Mouse (Mus musculus): ENCODE results near the gene Kif26b. TPM values are rescaled to one million over a fixed set of nuclear protein-coding genes. Genes with fewer than 3 reads are reported as not detected.

Kif26b gene
- total RNA-seq, 2 experiments from 2014 or later, result 22.6 to 26.2 TPM

DNA sequence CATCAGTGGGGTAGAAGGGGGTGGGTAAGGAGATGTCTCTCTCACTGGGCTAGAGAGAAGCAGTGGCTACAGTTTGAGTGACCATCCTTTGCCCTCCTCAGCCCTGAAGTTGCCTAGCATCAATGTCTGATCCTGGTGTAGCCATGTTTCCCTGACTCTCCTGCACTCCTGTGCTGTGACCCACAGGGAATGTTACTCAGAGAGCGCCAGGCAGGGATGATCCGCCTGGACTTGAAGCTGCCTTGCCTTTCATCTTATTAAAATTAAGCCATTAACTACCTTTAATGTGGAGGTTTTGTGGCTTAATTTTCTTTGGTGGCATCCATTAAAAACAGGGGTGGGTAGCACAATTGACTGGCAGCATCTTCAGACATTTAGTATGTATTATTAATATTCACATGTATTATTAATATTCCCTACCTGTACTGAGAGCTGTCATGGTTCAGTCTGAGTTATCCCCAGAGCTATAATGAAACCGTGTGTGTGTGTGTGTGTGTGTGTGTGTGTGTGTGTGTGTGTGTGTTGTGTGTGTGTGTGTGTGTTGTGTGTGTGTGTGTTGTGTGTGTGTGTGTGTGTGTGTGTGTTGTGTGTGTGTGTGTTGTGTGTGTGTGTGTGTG lies 233.3 kb downstream of the Kif26b start:
- no peak for DNase-seq (ENCODE audit: extremely low spot score in 1 of 2, low spot score in 1 of 2)

DNA sequence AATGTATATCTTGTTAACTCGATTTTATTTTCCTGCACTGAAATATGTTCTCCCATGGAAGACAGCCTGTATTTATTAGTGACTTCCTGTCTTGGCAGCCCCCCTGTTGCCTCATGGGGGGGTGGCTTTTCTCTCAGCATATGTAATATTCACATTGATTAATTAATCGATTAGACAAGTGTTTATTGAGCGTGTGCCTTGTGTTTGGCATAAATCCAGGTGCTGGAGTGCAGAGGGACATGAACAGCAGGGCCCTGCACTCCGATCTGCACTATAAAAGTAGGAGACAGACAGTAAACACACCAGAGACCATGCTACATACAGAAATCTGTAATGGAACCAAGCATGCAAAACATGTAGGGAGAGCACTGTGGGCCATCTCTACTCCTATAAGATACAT lies 236.0 kb downstream of the Kif26b start:
- DNase-seq (ENCODE audit: extremely low spot score in 1 of 2, low spot score in 1 of 2), result no peak

DNA sequence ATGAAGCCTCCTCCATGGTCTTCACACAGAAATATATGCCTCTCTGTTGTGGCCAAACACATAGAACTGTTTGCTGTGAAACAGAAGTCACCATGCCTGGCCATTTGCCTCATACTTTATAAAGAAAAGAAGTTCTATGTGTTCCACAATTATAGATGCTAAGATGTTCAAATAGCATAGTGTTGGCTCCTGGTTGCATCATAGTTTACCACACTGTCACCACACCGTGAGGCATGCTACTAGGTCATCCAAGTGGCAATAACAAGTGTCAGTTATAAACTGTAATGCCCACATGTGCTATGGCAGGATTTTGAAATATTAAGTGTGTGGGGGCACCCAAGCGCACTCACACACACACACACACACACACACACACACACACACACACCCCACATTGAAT lies 236.7 kb downstream of the Kif26b start:
- DNase-seq (ENCODE audit: extremely low spot score in 1 of 2, low spot score in 1 of 2), result no peak

DNA sequence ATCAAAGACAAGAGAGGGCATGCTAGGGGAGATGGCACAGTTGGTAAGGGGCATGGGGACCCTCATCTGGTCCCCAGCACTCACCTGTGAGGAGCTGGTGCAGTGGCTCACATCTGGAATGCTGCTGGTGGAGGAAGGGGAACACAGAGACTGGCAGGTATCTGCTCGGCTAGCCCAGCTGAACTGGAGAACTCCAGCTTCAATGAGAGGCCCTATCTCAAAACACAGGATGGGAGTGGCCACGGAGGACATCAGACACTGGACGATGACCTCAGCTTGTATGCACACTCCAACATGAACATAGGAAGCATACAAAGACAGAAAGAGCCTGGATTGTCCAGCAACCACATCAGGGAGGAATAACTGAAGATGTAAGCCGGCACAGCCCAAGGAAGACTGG lies 240.1 kb downstream of the Kif26b start:
- DNase-seq (ENCODE audit: extremely low spot score in 1 of 2, low spot score in 1 of 2), result no peak

DNA sequence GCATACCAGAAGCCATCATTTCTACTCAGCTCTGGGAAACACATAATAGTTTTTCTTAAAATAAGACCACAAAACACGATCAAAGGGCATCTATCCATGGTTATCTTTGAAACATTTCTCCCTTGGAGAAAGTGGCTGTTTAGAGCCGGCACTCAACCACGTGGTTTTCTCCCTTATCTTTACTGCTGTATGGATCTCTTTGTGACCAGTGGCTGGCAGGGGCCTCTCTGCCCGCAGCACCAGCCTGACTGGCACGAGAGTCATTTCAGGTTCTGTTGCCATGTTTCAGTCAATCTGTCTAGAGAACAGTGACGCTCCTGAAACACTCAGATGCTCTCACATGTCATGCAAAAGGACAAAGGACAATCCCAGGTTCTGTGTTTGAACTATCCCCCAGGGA lies 241.1 kb downstream of the Kif26b start:
- no peak for DNase-seq (ENCODE audit: extremely low spot score in 1 of 2, low spot score in 1 of 2)

DNA sequence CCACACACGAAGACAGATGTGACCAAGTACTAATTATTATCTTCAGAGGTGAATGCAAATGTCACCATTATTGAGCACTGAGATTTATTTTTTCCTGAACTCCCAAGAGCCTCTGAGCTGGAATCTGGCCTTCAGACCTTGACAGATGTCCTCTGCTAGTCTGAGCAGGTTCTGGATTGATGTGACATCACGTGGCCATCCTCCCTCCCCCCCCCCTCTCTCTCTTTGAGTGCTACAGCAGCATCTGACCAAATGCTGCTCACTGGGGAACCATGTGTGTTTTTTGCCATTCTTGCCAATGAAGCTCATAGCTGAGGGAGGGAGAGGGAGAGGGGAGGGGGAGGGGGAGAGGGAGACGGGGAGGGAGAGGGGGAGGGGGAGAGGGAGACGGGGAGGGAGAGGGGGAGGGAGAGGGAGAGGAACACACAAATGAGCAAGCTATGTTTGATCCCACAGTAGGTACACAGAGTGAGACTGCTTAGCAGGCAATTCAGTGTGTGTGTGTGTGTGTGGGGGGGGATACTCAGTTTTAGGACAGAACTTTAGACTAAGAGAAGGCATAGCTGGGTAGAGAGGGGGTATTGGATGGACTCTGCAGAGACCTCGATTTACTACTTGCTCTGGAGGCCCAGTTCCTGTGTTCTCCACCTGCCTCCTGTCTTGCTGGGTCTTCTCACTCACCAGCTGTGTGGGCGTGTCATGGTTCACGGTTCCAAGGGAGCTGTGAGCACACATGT lies 241.9 kb downstream of the Kif26b start:
- DNase-seq (ENCODE audit: extremely low spot score in 1 of 2, low spot score in 1 of 2), result no peak

DNA sequence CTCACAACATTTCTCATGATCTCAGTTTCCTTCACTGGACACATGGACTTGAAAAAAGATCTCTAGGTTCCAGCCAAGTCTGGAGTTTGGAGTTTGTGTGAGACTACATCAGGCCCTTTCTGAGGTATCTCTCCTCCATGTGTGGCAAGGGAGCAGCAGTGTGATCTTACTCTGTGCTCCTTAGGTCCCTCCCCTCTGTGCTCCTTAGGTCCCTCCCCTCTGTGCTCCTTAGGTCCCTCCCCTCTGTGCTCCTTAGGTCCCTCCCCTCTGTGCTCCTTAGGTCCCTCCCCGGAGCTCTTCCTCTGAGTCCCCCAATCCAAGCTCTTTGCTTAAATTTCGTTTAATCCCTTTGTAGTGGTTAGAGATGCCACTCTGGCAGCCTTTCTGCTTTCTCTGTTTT lies 250.8 kb downstream of the Kif26b start:
- DNase-seq (ENCODE audit: extremely low spot score in 1 of 2, low spot score in 1 of 2), result no peak

DNA sequence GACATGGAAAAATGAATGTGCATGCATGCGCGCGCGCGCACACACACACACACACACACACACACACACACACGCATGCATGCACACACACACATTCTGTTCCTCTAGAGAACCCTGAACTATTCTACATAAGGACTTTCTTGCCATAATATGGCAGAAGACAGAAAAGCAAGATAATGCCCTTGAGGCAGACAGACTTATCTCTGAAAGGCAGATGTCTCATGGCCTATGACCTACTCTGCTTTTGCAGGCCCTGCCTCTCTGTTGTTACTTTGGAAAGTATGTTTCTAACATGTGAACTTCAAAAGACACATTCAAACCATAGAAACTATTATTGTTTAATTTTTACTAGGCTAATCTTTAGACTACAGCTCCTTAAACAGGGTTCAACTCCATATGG lies 255.1 kb downstream of the Kif26b start:
- no peak for DNase-seq (ENCODE audit: extremely low spot score in 1 of 2, low spot score in 1 of 2)

DNA sequence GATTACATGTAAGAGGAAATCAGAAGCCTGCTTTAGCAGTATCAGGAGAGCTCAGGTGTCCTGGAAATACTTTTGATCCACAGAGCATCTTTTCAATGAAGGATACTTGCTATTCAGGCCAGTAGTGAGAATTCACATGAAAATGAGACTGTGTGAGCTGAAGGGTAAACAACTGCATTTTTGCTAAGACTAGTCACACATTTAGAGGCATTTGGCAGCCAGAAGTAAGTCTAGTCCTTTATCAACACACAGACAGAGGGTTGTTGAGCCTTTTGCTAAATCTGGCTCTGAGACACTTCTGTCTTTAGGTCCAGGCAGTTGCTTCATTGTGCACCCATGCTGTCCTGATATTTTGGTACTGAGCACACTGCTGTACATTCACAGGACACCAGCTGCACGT lies 262.3 kb downstream of the Kif26b start:
- DNase-seq (ENCODE audit: extremely low spot score in 1 of 2, low spot score in 1 of 2), result no peak

DNA sequence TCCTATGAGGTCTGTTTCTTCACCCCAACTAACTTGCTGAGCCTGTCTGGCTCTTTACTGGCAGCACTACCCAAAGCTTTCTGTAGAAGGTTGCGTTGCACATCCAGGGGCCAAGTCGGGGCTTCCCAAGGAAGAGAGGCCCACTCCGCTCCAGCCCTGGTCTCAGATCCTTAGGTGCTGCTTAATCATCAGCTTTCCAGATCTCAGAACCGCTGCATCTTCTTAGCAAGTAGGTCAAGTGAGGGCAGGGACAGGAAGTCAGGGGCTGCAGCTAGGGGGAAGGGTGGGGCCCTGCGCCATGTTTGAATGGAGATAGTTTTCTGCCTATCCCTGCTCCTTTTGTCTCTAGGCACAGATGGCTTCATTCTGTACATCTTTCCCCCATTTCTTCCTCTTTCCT lies 263.8 kb downstream of the Kif26b start:
- DNase-seq (ENCODE audit: extremely low spot score in 1 of 2, low spot score in 1 of 2), result no peak

DNA sequence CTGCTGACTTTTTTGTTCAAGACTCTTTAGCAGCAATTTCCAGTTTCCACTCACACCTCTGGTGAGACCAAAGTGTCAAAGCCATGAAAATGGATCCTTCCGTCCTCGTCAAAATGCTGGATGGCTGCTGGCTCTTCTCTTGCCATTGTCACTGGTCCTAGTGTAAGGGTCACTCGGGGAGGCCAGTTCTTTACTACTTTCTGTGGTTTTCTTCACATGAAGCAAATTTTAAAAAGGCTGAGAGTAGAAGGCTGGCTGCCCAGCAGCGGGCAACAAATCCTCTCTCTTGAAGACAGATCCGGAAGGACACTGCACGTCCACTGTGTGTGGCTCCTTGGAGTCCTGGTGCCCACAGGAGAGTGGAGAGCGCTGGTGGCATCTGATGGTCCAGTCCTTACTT lies 265.9 kb downstream of the Kif26b start:
- DNase-seq (ENCODE audit: extremely low spot score in 1 of 2, low spot score in 1 of 2), result no peak

DNA sequence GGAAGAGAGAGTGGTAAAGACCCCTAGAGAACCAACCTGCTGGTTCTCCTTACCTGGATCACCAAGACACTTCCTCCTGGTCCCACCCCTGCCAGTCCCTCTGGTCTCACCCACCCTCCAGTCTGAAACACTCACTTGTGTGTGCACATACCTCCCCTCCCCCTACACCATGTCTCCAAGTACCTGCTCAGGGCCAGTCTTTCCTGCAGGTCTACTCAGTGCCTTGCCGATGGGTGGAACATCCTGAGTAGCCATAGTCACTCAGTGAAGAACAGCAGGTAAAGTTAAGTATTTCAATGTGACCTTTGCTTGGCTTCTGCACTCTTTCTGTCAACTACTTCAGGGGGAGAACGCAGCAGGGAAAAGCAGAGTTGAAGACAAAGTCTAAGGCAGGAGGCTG lies 268.5 kb downstream of the Kif26b start:
- no peak for DNase-seq (ENCODE audit: extremely low spot score in 1 of 2, low spot score in 1 of 2)

DNA sequence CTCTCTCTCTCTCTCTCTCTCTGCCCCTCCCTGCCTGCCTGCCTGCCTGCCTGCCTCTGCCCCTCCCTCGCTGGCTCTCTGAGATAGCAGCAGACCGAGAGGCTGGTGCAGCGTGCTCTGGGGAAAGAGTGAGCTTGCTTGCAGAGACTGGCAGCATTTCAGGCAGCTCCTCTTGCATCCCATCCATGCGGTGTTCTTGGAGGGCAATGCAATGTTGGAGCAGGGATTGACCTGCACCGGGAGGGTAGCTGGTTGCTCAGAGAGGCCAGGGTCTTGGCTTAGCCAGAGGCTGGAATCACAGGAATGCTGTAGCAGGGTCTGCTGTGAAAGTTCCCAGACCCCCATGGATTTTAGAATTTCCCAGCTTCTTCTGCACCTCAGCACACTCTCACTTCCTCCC lies 269.4 kb downstream of the Kif26b start:
- DNase-seq (ENCODE audit: extremely low spot score in 1 of 2, low spot score in 1 of 2), result peak; percentile 31 to 51

DNA sequence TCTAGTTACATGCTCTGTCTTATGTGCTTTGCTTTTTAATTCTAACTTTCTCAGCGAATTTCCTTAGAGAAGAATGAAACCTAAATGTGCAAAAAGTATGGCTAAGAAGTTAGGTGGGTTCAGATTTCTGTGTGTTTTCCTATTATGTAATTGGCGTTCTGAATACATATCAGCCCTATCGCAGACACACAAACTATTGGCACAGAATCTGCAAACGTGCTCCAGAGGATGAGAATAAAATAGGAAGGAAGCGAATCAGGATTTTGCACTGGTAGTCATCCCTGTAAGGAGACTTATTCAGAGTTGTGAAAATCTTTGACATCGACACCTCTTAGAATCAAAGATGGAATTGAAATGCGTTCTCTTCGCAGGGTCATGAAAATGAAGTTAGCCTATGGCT lies 270.0 kb downstream of the Kif26b start:
- DNase-seq (ENCODE audit: extremely low spot score in 1 of 2, low spot score in 1 of 2), result no peak

DNA sequence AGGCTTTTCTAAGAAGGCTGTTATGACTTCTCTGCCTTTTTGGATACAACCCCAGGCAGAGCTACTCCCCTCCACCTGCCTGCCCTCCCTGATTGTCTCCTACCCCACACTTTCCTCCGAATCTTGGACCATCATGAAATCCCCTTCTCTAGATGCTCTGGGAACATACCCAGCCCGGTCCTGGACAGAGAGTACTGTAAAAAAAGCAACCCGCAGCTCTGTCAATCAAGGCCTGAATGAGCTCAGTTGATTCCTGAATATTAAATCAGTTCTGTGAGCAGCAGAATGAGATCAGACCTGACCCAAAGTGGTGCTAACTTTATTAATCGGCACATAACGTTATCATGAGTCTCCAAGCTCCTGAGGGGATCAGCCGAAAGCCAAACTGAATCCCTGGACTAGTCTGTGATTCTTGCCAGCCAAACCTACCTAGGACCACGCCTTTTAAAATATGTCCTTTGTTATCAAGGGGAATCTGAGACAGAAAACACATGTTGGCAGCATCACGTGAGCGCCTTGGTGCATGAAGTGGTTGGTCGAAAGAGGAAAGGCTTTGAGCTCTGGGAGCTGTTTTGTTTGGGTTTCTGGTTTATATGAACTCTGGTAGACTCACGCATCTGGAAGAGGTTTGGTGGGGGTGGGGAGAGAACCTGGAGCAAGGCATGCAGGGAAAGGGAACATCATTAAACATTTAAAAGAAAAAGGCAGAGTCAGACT lies 271.1 kb downstream of the Kif26b start:
- DNase-seq (ENCODE audit: extremely low spot score in 1 of 2, low spot score in 1 of 2), result no peak

DNA sequence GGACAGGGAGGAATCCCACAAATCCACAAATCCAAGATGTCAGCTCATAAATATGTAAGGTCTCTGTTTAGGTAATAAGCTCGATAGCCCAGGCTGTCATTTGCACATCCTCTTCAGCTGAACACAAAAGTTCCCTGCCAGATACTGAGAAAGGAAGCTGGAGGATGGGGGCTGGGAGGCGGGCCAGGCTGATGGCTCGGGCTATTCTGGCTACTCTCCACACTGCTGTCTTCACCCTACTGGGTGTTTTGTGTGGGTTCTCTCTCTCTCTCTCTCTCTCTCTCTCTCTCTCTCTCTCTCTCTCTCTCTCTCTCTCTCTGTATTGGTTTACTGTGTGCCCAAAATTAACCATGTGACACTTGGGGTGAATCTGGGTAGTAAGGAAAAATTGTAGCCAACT lies 274.2 kb downstream of the Kif26b start:
- DNase-seq (ENCODE audit: extremely low spot score in 1 of 2, low spot score in 1 of 2), result no peak

DNA sequence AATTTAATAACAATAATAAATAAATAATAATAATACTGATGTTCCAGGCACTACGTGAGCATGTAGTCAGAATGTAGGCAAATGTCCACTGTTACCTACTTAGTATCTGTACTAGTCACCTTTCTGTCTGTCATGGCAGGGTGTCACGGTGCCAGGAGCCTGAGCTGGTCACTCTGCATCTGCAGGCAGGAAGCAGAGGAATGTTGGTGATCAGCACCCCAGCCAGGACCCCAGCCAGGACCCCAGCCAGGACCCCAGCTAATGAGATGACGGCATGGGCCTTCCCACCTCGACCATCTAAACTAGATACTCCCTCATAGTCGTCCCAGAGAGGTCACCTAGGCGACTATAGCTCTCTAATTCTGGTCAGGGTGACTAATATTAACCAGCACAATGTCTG lies 288.6 kb downstream of the Kif26b start:
- DNase-seq (ENCODE audit: extremely low spot score in 1 of 2, low spot score in 1 of 2), result no peak

DNA sequence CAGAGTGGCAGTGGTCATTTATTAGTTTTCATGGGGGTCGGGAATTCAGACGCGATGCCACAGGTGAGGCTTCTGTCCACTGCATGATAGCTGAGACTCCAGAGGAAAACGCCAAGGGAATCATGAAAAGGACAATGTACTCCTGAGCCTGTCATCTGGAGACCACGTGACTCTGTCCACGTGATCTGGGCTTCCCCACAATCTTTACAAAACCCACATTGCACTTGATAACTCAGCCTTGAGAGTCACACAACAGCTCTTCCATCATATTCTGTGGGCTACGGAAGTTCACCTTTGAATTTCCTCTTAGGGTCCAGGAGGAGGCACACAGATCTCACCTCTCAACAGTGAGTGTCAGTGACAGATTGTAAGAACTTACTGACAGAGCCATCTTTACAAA lies 290.1 kb downstream of the Kif26b start:
- DNase-seq (ENCODE audit: extremely low spot score in 1 of 2, low spot score in 1 of 2), result no peak

DNA sequence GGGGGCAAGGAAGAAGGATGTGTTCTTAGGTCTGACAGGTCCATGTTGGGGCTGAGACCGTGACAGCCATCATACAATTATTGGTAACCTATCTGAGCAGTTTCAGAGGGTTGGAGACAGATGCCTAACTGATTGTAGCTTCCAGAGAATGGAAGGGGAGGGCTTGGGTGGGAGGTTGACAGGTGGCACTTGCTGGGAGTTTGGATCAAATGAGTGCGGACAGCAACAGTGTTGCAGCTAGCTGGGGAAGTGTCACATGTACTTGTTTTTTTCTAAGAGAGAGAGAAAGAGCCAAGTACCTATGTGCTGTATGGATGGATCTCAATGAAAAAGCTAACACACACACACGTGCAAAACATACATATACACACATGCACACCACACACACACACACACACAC lies 291.2 kb downstream of the Kif26b start:
- DNase-seq (ENCODE audit: extremely low spot score in 1 of 2, low spot score in 1 of 2), result no peak

DNA sequence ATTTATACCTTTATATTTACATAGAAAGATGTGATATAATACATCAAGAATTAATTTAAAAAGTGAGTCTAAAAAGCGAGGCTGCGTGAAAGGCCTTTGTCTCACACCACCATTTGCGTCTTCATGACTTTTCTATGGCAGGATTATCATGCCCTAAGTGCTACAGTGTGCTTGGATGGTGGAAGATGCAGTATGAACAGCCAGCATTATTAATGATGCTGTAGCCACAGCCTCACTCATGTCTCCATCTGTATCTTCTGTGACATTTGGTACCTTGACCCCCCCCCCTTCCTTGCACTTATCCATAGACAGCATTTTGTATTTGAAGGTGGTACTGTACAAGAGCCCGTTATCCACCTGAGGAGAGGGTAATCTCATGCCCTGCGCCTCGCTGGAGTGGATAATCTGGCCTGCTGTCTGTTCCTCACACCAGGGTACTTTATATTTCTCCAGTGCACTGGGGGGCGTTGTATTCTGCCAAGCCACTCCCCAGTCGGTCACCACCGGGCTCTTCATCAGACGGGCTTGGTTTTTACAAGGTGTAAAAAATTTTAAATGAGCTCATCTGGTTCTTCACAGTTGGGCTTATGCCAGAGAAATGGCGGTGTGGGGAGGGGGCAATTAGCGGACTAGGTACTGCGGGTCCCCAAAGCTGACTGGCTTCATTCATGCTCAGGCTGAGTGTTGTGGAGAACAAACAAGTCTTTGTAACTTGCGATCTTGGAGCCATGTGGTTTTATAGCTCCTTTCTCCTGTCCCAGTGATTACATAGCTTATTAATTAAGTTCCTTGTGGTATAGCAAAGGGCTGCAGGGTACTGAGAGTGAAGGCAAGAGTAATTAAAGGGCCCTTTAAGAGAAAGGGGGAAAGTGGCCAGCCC lies 291.9 kb downstream of the Kif26b start:
- DNase-seq (ENCODE audit: extremely low spot score in 1 of 2, low spot score in 1 of 2), result no peak

DNA sequence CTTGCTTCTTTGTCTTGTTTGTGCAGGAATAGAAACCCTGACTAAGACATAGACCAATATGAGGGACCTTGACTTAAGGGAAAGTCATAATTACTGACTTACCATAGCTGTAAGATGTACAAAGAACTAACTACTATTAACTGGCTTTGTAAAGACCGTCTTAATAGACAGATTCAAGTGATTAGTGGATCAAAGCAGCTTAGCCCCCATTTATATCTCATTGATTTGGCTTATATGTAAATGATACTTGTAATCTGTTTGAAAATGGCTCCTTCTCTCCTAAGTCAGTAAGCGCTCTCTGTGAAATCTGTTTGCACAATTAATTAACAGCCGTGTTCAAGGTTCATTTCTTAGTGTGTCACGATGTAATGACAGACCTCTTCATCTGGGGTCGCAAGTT lies 295.9 kb downstream of the Kif26b start:
- DNase-seq (ENCODE audit: extremely low spot score in 1 of 2, low spot score in 1 of 2), result no peak
